Mouse (Mus musculus): ENCODE data around the gene Polr3gl. TPM values are rescaled to one million over a fixed set of nuclear protein-coding genes. Genes with fewer than 3 reads are reported as not detected.

Polr3gl gene
- polyA plus RNA-seq, 1 experiment from 2014 or later, result 40.2 TPM

GRCm38 (mm10) chr3:96548824-96549223 is 45.2 kb downstream of the Polr3gl start:
- Histone ChIP-seq H3K27me3 (peaks cover 12% of the 10 kb centered on the region), H3K36me3 (ENCODE audit: poor library complexity, severe bottlenecking) (no peaks in the 10 kb centered on the region), H3K4me2 (no peak overlapping the region), H3K9ac (no peak overlapping the region), H3K27ac (no peak overlapping the region), H3K4me3 (no peak overlapping the region), H3K9me3 (replicated peaks) (no peaks in the 10 kb centered on the region), H3K4me1 (no peaks in the 10 kb centered on the region)
- 89% methylated on average over 7 of the region's 7 CpGs for WGBS
- no peak for ATAC-seq

GRCm38 (mm10) chr3:96547389-96547960 is 46.5 kb downstream of the Polr3gl start:
- peak; percentile 55; the same call in 1 of the 2 replicates for ATAC-seq

GRCm38 (mm10) chr3:96546880-96547279 is 47.1 kb downstream of the Polr3gl start:
- no peak overlapping the region for H3K9ac ChIP-seq
- H3K4me3 ChIP-seq, result no peak overlapping the region
- WGBS, result 41% methylated on average over 4 of the region's 4 CpGs
- no peak overlapping the region for H3K27ac ChIP-seq
- H3K27me3 ChIP-seq, result peaks cover 12% of the 10 kb centered on the region
- ATAC-seq, result 0 out of 2 replicates have a peak, but pooled peaks have one; percentile 13
- no peaks in the 10 kb centered on the region for H3K36me3 ChIP-seq (ENCODE audit: poor library complexity, severe bottlenecking)
- H3K9me3 ChIP-seq (replicated peaks), result no peaks in the 10 kb centered on the region
- H3K4me2 ChIP-seq, result peak overlapping the region; percentile 43
- no peaks in the 10 kb centered on the region for H3K4me1 ChIP-seq

More at GRCm38 (mm10) chr3:96547389-96547960, 46.5 kb downstream of the Polr3gl start:
- Histone ChIP-seq H3K9me3 (replicated peaks) (no peaks in the 10 kb centered on the region), H3K27me3 (peaks cover 12% of the 10 kb centered on the region), H3K4me2 (peak overlapping the region; percentile 43), H3K27ac (no peak overlapping the region), H3K9ac (no peak overlapping the region), H3K36me3 (ENCODE audit: poor library complexity, severe bottlenecking) (no peaks in the 10 kb centered on the region), H3K4me1 (no peaks in the 10 kb centered on the region), H3K4me3 (no peak overlapping the region)
- 6% methylated on average over 14 of the region's 14 CpGs for WGBS

GRCm38 (mm10) chr3:96545565-96545964 is 48.4 kb downstream of the Polr3gl start:
- Histone ChIP-seq H3K4me3 (no peak overlapping the region), H3K27me3 (peaks cover 12% of the 10 kb centered on the region), H3K27ac (no peak overlapping the region), H3K4me1 (no peaks in the 10 kb centered on the region), H3K4me2 (no peak overlapping the region), H3K9me3 (replicated peaks) (no peaks in the 10 kb centered on the region), H3K9ac (no peak overlapping the region), H3K36me3 (ENCODE audit: poor library complexity, severe bottlenecking) (no peaks in the 10 kb centered on the region)
- WGBS, result 49% methylated on average over 1 of the region's 1 CpGs
- no peak for ATAC-seq

GRCm38 (mm10) chr3:96543345-96543744 is 50.6 kb downstream of the Polr3gl start:
- no peaks in the 10 kb centered on the region for H3K4me1 ChIP-seq
- H3K36me3 ChIP-seq (ENCODE audit: poor library complexity, severe bottlenecking), result no peaks in the 10 kb centered on the region
- H3K9ac ChIP-seq, result no peak overlapping the region
- no peak overlapping the region for H3K4me2 ChIP-seq
- H3K27me3 ChIP-seq, result peaks cover 15% of the 10 kb centered on the region
- H3K4me3 ChIP-seq, result no peak overlapping the region
- H3K27ac ChIP-seq, result no peak overlapping the region
- WGBS, result 90% methylated on average over 11 of the region's 11 CpGs
- no peak for ATAC-seq
- no peaks in the 10 kb centered on the region for H3K9me3 ChIP-seq (replicated peaks)

GRCm38 (mm10) chr3:96542554-96542953 is 51.4 kb downstream of the Polr3gl start:
- ATAC-seq, result no peak

GRCm38 (mm10) chr3:96541328-96542078 is 52.5 kb downstream of the Polr3gl start:
- H3K9me3 ChIP-seq (replicated peaks), result no peaks in the 10 kb centered on the region
- H3K4me1 ChIP-seq, result no peaks in the 10 kb centered on the region
- H3K27me3 ChIP-seq, result peaks cover 15% of the 10 kb centered on the region
- no peak for ATAC-seq
- 17% methylated on average over 14 of the region's 14 CpGs for WGBS
- no peak overlapping the region for H3K4me3 ChIP-seq
- no peaks in the 10 kb centered on the region for H3K36me3 ChIP-seq (ENCODE audit: poor library complexity, severe bottlenecking)
- H3K27ac ChIP-seq, result no peak overlapping the region
- H3K9ac ChIP-seq, result no peak overlapping the region
- no peak overlapping the region for H3K4me2 ChIP-seq

More at GRCm38 (mm10) chr3:96542554-96542953, 51.4 kb downstream of the Polr3gl start:
- no peak overlapping the region for H3K4me3 ChIP-seq
- no peaks in the 10 kb centered on the region for H3K36me3 ChIP-seq (ENCODE audit: poor library complexity, severe bottlenecking)
- H3K27me3 ChIP-seq, result peaks cover 15% of the 10 kb centered on the region
- H3K9me3 ChIP-seq (replicated peaks), result no peaks in the 10 kb centered on the region
- H3K9ac ChIP-seq, result no peak overlapping the region
- H3K4me2 ChIP-seq, result no peak overlapping the region
- no peaks in the 10 kb centered on the region for H3K4me1 ChIP-seq
- no peak overlapping the region for H3K27ac ChIP-seq
- 77% methylated on average over 8 of the region's 8 CpGs for WGBS

- WGBS, result 20% methylated on average over 6 of the region's 6 CpGs
- peaks cover 12% of the 10 kb centered on the region for H3K27me3 ChIP-seq
- no peak for ATAC-seq
- H3K9ac ChIP-seq, result no peak overlapping the region
- no peak overlapping the region for H3K4me2 ChIP-seq
- H3K4me3 ChIP-seq, result no peak overlapping the region
- H3K36me3 ChIP-seq (ENCODE audit: poor library complexity, severe bottlenecking), result no peaks in the 10 kb centered on the region
- H3K27ac ChIP-seq, result no peak overlapping the region
- H3K9me3 ChIP-seq (replicated peaks), result no peaks in the 10 kb centered on the region
- H3K4me1 ChIP-seq, result no peaks in the 10 kb centered on the region
Measured at GRCm38 (mm10) chr3:96540740-96541139, 53.2 kb downstream of the Polr3gl start.

- no peaks in the 10 kb centered on the region for H3K9me3 ChIP-seq (replicated peaks)
- peaks cover 8% of the 10 kb centered on the region; the same call in 1 of the 2 replicates for H3K27me3 ChIP-seq
- no peak for ATAC-seq
- H3K36me3 ChIP-seq (ENCODE audit: poor library complexity, severe bottlenecking), result no peaks in the 10 kb centered on the region
- H3K27ac ChIP-seq, result no peak overlapping the region
- no peak overlapping the region for H3K4me2 ChIP-seq
- no peaks in the 10 kb centered on the region for H3K4me1 ChIP-seq
- 89% methylated on average over 2 of the region's 2 CpGs for WGBS
- H3K9ac ChIP-seq, result no peak overlapping the region
- no peak overlapping the region for H3K4me3 ChIP-seq
Measured at GRCm38 (mm10) chr3:96539316-96539715, 54.7 kb downstream of the Polr3gl start.

- H3K4me1 ChIP-seq, result no peaks in the 10 kb centered on the region
- H3K9ac ChIP-seq, result no peak overlapping the region
- no peaks in the 10 kb centered on the region for H3K9me3 ChIP-seq (replicated peaks)
- no peak overlapping the region for H3K27ac ChIP-seq
- WGBS, result 49% methylated on average over 2 of the region's 2 CpGs
- H3K36me3 ChIP-seq (ENCODE audit: poor library complexity, severe bottlenecking), result no peaks in the 10 kb centered on the region
- no peak overlapping the region for H3K4me2 ChIP-seq
- H3K4me3 ChIP-seq, result no peak overlapping the region
- ATAC-seq, result no peak
- peaks cover 5% of the 10 kb centered on the region; the same call in 1 of the 2 replicates for H3K27me3 ChIP-seq
Measured at GRCm38 (mm10) chr3:96534300-96534699, 59.7 kb downstream of the Polr3gl start.

GRCm38 (mm10) chr3:96532050-96532449 is 61.9 kb downstream of the Polr3gl start:
- WGBS, result 72% methylated on average over 7 of the region's 7 CpGs
- Histone ChIP-seq H3K36me3 (ENCODE audit: poor library complexity, severe bottlenecking) (no peaks in the 10 kb centered on the region), H3K27me3 (peaks cover 27% of the 10 kb centered on the region), H3K9ac (no peak overlapping the region), H3K9me3 (replicated peaks) (no peaks in the 10 kb centered on the region), H3K4me3 (no peak overlapping the region), H3K27ac (no peak overlapping the region), H3K4me1 (peaks cover 5% of the 10 kb centered on the region), H3K4me2 (no peak overlapping the region)
- ATAC-seq, result no peak

GRCm38 (mm10) chr3:96528506-96528905 is 65.5 kb downstream of the Polr3gl start:
- ATAC-seq, result no peak
- WGBS, result 53% methylated on average over 9 of the region's 9 CpGs
- Histone ChIP-seq H3K36me3 (ENCODE audit: poor library complexity, severe bottlenecking) (no peaks in the 10 kb centered on the region), H3K9me3 (replicated peaks) (no peaks in the 10 kb centered on the region), H3K9ac (no peak overlapping the region), H3K27me3 (peaks cover 42% of the 10 kb centered on the region), H3K4me1 (peaks cover 9% of the 10 kb centered on the region), H3K4me3 (no peak overlapping the region), H3K27ac (no peak overlapping the region), H3K4me2 (no peak overlapping the region)

All from forebrain, embryonic 13.5 days (tissue).